Mouse (Mus musculus) ES-E14 (cell line): ENCODE data around the gene Scrg1.

ENCODE experiments used
- CHD2 ChIP-seq: IDR thresholded peaks from 2 replicates; pipeline ENCODE4 v1.6.1; 2014; ENCODE audit warnings: mild to moderate bottlenecking, low read depth, low read length, inconsistent platforms
- HCFC1 ChIP-seq: IDR thresholded peaks from 2 replicates; pipeline ENCODE4 v1.6.1; 2012; ENCODE audit warnings: low read length, inconsistent platforms, borderline replicate concordance; ENCODE audit not compliant: insufficient read depth
- MAFK ChIP-seq: IDR thresholded peaks from 2 replicates; pipeline ENCODE4 v1.6.1; 2014; ENCODE audit warnings: mild to moderate bottlenecking, low read depth, low read length, inconsistent platforms; ENCODE audit not compliant: insufficient read depth
- ZC3H11A ChIP-seq: IDR thresholded peaks from 2 replicates; pipeline ENCODE4 v1.6.1; 2012; ENCODE audit warnings: low read depth, mild to moderate bottlenecking, inconsistent platforms, low read length, borderline replicate concordance
- ZNF384 ChIP-seq: IDR thresholded peaks from 2 replicates; pipeline ENCODE4 v1.6.1; 2012; ENCODE audit warnings: low read depth, low read length, inconsistent platforms

DNA sequence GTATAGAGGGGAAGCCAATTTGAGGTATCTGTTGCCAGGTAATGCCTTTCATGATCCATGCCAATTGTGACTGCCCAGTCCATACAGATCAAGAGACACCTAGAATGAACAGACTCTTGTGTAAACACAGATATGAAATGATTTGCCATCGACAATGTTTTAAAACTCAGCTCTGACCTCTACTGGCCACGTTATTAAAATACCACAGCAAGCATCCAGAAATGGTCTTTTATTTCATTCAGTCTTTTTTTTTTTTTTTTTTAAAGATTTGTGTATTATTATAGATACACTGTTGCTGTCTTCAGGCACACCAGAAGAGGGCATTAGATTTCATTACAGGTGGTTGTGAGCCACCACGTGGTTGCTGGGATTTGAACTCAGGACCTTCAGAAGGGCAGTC, 29.6 kb upstream of the Scrg1 start:
- TF ChIP-seq CHD2 (no peak), ZC3H11A (no peak), MAFK (no peak), HCFC1 (no peak), ZNF384 (peak; percentile 56; the same call in 1 of the 2 replicates)
